Mouse (Mus musculus): ENCODE measurements around the gene Hist2h2ac.
"Not testable (repeated sequence)": the region's sequence is repeated elsewhere in the genome, so short reads cannot be mapped to it uniquely, and the experiment has no call there.

The Hist2h2ac gene

GRCm38 (mm10) chr3:96220765-96221639 is at the start of gene Hist2h2ac, which contains the start of gene Hist2h2be:
Hist2h2ac (minus strand) TSS chr3:96220880.
Hist2h2be (plus strand) TSS chr3:96221119.
- DNase-seq = peak; percentile 73 to 87

DNA sequence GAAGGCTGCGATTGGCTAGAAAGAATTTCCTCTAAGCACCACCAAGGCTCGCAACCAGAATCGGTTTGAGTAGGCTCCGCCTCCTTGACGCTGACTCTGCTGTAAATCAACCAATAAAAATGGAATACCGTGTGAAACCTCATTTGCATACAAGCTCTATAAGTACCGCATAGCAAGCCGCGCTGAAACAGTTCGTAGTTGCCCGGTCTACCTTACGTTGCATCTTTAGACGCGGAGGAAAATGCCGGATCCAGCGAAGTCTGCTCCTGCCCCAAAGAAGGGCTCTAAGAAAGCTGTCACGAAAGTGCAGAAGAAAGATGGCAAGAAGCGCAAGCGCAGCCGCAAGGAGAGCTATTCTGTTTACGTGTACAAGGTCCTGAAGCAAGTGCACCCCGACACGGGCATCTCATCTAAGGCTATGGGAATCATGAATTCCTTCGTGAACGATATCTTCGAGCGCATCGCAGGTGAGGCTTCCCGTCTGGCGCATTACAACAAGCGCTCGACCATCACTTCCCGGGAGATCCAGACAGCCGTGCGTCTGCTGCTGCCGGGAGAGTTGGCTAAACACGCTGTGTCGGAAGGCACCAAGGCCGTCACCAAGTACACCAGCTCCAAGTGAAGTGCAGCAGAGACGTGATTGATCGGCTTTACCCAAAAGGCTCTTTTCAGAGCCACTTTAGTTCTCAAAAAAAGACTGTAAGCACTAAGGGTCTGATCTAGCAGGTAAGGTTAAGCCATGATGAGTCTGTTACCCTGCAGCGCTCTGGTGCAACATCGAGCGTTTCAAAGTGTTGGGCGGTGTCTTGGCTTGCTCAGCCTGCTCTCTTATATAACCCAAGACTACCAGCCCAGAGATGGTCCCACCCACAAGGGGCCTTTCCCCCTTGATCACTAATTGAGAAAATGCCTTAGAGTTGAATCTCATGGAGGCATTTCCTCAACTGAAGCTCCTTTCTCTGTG is 49.1 kb upstream of the Hist2h2ac start, which contains the start of gene Hist2h2bb:
Hist2h2bb (plus strand) TSS at position 242 of the 964 bp plus-strand sequence.
- peak; percentile 92 to 93 for DNase-seq

- DNase-seq = not testable (repeated sequence)
Measured at GRCm38 (mm10) chr3:96268776-96269378, 48.2 kb upstream of the Hist2h2ac start.

DNA sequence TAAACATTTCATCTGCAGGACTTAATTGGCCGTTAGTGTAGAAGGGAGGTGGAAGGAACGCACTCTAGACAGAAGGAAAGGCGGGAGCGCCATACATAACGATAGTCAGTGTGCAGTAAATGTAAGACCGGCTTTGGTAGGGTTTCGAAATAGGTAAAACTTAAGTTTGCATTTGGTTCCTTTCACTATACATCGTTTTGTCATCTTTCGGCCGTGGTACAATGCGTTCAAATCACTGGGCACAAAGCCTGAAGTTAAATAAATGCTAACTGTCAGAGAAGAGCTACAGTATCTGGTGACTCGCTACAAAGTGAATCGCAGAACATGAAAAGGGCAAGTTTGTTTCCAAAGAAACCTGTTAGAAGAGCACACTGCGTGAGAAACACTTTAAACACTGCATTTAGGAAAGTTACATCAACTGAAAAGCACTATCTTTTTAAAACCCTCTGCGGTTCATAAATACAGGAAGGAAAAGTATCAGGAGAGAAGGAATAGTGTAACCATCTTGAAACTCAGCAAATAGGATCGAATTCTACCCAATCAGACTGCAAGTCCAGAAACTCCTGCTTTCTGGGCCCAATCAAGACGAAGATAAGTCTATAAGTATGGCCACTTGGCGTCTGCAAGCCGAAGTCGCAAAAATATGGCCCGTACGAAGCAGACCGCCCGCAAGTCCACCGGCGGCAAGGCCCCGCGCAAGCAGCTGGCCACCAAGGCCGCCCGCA is 47.5 kb upstream of the Hist2h2ac start, which contains the start of gene Hist2h3b:
Hist2h3b (plus strand) TSS at position 604 of the 725 bp plus-strand sequence.
- peak; percentile 84 to 87 for DNase-seq

DNA sequence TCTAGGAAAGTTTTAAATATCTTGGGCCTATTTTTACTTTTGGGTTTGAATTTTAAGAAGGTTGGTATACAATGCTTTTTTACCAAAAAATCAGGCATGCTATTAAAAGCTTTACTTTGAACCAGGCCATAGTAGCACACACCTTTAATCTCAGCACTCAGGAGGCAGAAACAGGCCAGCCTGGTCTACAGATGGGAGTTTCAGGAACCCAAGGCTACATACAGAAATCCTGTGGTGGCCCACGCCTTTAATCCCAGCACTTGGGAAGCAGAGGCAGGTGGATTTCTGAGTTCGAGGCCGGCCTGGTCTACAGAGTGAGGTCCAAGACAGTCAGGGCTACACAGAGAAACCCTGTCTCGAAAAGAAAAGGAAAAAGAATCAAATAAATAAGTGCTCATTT is 46.9 kb upstream of the Hist2h2ac start:
- DNase-seq = no peak

DNA sequence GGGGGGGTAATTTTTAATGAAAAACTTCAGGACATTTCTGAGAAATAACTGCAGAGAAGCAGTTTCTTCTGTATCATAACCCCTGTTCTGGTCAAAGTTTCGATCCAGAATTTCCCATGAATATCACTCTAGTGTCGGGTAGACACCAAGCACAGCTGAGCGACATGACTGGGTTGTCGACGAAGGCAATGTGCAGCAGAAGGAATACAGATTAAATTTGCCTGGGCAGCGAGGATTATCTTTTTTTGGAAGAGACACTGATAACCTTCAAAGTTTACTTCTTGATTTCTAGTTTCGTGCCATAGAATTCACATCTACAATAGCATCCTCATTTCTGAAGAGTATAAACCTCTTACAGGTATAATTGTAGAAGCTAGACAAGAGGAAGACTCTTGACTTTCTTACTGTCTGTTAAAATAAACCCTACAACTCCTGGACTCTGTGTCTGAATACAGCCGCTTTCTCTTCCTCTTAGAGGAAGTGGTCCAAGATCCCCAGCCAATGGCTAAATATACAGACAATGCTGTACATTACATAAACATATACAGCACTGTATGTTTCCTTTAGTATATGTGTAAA is 45.5 kb upstream of the Hist2h2ac start:
- DNase-seq = no peak

- no peak for DNase-seq
Measured at GRCm38 (mm10) chr3:96264404-96264949, 43.8 kb upstream of the Hist2h2ac start.

DNA sequence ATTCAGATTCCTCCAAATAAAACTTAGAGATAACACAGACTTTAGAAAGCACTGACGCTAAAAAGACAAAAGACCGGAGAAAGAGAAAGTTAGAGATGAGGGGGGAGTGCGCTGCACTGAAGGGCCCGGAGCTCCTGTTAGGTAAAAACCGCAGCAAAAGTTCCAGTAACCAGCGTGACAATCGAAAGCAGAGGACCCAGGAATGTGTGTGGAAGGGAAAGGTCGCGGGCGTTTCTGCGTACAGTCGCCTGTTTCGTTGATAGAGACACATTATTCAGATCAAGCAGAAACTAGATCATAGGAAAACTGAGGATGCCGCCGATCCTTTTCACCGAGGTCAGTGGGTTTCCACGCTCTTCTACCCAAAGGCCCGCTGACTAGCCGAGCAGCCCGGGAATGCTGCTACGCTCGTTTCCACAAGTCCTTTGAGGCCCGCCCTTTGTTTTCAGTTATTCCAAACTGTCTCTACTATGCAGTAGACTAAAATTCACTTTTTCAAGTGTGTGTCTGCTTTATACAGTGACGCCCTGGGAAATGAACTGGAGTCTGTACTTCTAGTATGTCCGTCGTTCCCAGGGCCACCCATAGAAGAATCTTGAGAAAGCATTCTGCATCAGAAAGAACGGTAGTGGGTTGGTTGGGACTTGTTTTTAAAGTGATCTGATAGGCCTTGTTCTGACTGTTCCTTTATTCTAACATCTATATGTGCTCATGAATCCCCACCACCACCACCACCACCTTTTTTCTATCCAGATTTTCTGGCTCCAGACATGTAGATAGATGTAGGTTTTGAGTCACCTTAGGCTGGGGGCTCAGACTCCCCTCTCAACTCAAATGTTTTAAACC is 43.1 kb upstream of the Hist2h2ac start:
- peak; percentile 52 to 65 for DNase-seq

DNA sequence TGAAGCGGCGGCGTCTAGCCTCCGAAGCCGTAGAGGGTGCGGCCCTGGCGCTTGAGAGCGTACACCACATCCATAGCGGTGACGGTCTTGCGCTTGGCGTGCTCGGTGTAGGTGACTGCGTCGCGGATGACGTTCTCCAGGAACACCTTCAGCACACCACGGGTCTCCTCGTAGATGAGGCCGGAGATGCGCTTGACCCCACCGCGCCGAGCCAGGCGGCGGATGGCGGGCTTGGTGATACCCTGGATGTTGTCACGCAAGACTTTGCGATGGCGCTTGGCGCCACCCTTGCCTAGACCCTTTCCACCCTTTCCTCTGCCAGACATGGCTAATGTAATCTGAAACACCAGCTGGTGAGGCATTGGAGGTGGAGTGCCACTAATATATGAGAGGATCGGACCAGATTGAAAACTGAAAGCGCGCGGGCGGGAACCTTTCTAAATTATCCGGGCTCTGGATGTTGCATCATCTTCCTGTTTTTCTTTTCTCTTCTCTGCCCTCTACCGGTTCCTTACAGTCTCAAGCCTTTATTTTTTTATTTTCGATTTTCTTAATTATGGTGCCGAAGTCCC is 42.4 kb upstream of the Hist2h2ac start, which contains the start of gene Hist2h4:
Hist2h4 (minus strand) TSS at position 333 of the 572 bp plus-strand sequence.
- DNase-seq = peak; percentile 95 to 97

DNA sequence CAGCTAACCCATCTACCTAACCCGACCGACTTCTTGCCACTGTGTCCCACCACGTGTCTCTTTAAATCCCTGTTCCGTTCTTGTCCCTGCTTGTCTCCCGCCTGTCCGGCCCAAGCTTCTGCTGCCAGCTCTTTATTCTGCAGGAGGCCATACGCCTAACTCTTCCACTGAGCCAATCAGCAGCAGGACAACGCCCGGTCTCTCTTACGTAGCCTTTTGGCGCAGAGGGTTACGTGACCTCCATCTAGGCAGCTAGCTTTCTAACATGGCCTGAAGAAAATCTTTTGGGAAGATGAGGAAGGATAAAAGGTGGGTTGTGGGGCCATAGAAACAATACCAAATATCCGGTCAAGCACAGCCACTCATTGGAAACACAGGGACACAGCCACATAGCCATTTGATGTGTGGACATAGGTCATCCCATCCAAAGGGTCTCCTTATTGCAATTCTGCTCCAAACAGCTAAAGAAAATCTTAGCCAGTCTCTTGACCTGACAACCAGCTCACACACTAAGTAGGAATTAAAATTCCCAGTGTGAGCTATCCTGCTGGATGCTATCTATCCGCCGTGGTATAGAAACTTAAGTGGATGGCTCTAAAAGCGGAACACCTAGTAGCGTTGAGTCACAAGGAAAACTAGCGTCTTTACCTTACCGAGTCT is 41.7 kb upstream of the Hist2h2ac start:
- DNase-seq = peak; percentile 84 to 90

DNA sequence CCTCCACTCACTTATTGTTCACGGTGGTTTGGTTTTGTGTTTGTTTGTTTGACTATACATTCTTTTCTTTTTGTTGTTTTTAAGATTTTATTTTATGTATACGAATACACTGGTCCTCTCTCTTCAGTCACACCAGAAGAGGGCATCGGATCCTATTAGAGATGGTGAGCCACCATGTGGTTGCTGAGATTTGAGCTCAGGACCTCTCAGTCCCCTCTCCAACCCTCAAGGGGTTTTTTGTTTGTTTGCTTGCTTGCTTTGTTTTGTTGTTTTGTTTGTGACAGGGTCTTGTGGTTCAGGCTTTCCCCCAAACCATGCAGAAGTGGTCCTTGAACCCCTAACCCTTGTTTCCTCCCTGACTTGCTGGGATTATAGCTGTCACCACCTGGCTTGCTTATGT is 40.9 kb upstream of the Hist2h2ac start:
- DNase-seq = no peak

DNA sequence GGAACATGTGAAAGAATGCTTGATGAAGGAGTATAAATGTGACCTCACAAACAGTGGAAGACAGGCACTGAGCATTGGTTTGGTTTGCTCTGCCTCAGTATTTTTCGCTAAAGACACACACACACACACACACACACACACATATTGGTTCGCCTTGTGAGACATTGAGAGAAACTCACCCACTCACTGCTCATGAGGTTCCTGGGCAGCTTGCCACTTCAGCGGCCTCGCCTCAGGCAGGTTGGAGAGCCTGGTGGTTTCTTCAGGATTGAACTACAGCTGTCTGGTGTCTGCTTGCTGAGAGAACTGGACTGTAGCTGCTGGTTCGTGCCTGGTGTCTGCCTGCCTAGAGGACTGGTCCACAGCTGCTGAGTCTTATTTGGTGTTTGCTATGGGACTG is 39.5 kb upstream of the Hist2h2ac start:
- no peak for DNase-seq

DNA sequence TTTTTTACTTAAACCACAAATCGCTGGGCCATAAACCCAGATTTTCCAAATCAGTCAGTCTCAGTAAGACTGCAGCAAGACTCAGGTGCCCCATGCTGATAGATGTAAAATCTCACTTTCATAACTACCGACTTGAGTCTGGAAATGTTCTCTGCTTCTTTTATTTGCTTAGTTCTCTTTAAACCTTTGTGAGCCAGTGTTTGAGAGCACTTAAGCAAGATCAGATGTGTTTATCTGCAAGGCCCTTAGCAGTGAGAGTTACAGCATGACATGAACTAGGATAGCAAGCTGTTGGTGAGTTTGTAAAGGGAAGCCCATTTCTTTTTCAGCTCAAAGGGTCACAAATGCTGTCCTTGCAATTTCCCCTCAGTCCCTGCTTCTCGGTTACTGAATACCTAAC is 36.5 kb upstream of the Hist2h2ac start:
- DNase-seq = no peak

DNA sequence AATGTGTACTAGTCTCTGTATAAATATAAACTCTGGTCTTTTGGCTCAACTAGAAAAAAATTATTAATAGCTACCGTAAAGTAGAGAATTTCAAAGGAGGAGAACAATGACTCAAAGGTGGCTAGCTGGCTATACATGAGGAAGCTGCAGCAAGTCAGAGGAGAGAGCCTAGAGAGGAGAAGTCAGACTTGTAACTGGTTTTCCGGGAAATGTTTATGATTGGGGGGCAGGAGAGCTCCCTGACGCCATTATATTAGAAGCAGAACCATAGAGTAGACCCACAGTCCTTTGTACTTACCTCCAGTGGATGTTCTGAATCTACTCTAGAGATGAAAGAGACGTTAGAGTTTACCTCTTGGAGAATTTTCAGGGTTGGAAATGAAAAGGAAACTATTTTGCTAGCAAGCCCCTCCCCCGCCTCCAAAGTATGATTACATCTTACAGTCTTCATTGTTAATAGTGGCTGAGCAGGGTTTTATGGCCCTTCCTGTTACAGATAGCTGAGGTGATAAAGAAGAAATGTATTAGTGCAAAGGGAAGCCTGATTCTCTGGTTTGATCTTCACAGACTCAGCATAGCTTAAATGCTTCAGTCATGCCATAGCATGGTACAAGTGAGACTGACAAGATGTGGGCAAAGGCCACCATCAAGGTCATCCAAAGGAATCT is 35.4 kb upstream of the Hist2h2ac start:
- peak in 1 of 2 experiments; percentile 23 for DNase-seq

DNA sequence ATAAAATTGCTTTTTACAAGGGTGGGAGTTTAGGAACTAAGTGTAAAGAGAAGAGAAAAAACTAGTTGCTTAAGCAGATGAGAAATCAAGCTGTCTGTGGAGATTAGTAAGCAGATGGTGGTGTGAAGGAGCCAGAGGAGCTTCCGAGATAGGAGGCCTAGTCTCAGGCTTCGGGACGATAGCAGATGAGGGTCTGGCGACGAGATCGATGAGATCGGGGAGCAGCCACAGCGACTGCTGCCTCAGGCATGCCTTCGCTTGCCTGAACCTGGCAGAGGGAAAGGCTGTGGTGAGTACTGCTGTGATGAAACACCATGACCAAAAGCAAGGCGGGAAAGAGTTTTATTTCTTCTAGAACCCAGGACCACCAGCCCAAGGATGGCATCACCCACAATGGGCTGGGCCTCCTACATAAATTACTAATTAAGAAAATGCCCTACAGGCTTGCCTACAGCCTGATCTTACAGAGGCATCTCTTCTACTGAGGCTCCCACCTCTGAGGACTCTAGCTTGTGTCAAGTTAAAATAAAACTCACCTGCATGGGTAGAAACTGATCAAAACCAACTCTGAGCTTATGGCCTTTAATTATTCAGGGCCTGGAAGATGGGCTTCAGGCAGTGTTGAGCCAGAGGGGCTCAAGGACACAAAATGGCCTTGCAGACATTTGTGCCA is 34.1 kb upstream of the Hist2h2ac start:
- DNase-seq = no peak

DNA sequence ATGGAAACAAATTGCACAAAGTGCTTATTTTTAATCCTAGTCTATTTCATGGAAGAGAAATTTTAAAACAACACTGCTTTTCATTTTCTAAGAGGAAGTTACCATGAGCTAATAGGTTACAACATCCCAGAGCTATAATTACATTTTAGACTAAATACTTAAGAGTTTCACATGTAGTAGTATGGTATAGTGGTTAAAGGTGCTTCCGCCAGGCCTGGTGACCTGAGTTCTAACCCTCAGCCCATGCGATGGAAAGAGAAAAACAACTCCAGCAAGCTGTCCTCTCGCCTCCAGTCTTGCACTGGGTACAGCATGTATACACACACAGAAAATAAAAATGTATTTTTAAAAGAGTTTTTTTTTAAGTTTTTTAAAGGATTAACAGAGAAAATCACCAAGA is 31.1 kb upstream of the Hist2h2ac start:
- no peak for DNase-seq

- DNase-seq = no peak
Measured at GRCm38 (mm10) chr3:96250890-96251289, 30.2 kb upstream of the Hist2h2ac start.

DNA sequence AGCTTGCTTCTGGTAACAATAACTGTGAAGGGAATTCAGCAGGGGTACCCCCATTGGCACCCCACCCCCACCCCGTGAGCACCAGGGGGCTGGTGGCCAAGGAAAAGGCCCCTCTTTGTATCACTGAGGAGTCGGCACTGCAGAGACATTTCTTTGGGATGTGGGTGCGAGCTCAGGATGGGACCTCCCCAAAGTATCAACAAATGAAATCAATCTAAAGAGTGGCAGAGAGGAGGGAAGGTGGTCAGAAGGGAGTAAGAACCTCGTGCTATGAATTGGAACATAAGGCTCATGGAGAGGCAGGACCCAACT is 28.3 kb upstream of the Hist2h2ac start:
- no peak for DNase-seq

All from lung, postnatal 4 days (tissue).